Mouse (Mus musculus): ENCODE data around the gene Prdm15.

Gene Prdm15

GRCm38 (mm10) chr16:97751884-97752283 lies 99.8 kb downstream of the Prdm15 start:
- no peak for DNase-seq (ENCODE audit: low spot score)

- no peak for DNase-seq (ENCODE audit: low spot score)
These were observed 103.2 kb downstream of the Prdm15 start for GRCm38 (mm10) chr16:97748421-97748820.
